Mouse (Mus musculus) liver, adult 2 months (tissue): ENCODE data around the gene Arhgap18. TPM values are rescaled to one million over a fixed set of nuclear protein-coding genes. Genes with fewer than 3 reads are reported as not detected.

Source experiments
- DNase-seq: peaks from one replicate; pipeline ENCODE4 v3.0.0-alpha.2; 2011; ENCODE audit warnings: low read depth, low spot score; ENCODE audit errors: extremely low read depth
- H3K27ac ChIP-seq: fragments of 200-500 bp; replicated peaks from 2 replicates; pipeline ENCODE4 v1.5.1; 2012; ENCODE audit warnings: low read depth, mild to moderate bottlenecking, control low read depth, inconsistent platforms, low read length; ENCODE audit not compliant: insufficient read depth
- H3K27me3 ChIP-seq: fragments of 200-500 bp; 2 replicates; pipeline ENCODE4 v1.6.1; 2012; ENCODE audit warnings: mild to moderate bottlenecking, moderate library complexity, low read length, inconsistent platforms; ENCODE audit not compliant: control insufficient read depth, insufficient read depth
- H3K36me3 ChIP-seq: fragments of 200-500 bp; 2 replicates; pipeline ENCODE4 v1.6.1; 2012; ENCODE audit warnings: low read length, inconsistent platforms; ENCODE audit not compliant: control insufficient read depth, insufficient read depth
- H3K4me1 ChIP-seq: fragments of 200-500 bp; 2 replicates; pipeline ENCODE4 v1.6.1; 2011; ENCODE audit warnings: low read length; ENCODE audit not compliant: control insufficient read depth, insufficient read depth
- H3K4me3 ChIP-seq: fragments of 200-500 bp; 2 replicates; pipeline ENCODE4 v1.5.1; 2011; ENCODE audit warnings: low read depth, mild to moderate bottlenecking, control low read depth, low read length, moderate library complexity; ENCODE audit not compliant: insufficient read depth
- H3K79me2 ChIP-seq: fragments of 200-500 bp; 2 replicates; pipeline ENCODE4 v1.6.1; 2012; ENCODE audit warnings: inconsistent platforms, mild to moderate bottlenecking, low read length, moderate library complexity; ENCODE audit not compliant: control insufficient read depth, insufficient read depth
- H3K9ac ChIP-seq: fragments of 200-500 bp; 2 replicates; pipeline ENCODE4 v1.6.1; 2012; ENCODE audit warnings: low read depth, mild to moderate bottlenecking, control low read depth, inconsistent platforms, low read length
- CTCF ChIP-seq: fragments of 200-500 bp; IDR thresholded peaks from 2 replicates; pipeline ENCODE4 v1.5.1; 2011; ENCODE audit warnings: low read depth, low read length, control low read depth
- POLR2A ChIP-seq: fragments of 200-500 bp; IDR thresholded peaks from 2 replicates; pipeline ENCODE4 v1.6.1; 2011; ENCODE audit warnings: low read length, control low read depth; ENCODE audit not compliant: insufficient read depth; ENCODE audit errors: extremely low read depth
- WGBS: fragments of 180-500 bp; shearing (Covaris S2); methylation state at CpG from one replicate; pipeline ENCODE4 v1.1.7; 2018; 5-methylcytosine and 5-hydroxymethylcytosine counted together
- polyA plus RNA-seq: library from polyadenylated mRNA; depleted of rRNA; stranded (reverse); fragments of >200 nt; gene quantifications from 2 replicates; pipeline ENCODE4 v1.2.3, GENCODE M21; 2012
- total RNA-seq: library from RNA; depleted of rRNA; stranded (reverse); fragments of >200 nt; gene quantifications from 2 replicates; pipeline ENCODE4 v1.2.3, GENCODE M21; 2014

The Arhgap18 gene
- total and polyA plus RNA-seq, 2 experiments, result 1.5 to 12.2 TPM

DNA sequence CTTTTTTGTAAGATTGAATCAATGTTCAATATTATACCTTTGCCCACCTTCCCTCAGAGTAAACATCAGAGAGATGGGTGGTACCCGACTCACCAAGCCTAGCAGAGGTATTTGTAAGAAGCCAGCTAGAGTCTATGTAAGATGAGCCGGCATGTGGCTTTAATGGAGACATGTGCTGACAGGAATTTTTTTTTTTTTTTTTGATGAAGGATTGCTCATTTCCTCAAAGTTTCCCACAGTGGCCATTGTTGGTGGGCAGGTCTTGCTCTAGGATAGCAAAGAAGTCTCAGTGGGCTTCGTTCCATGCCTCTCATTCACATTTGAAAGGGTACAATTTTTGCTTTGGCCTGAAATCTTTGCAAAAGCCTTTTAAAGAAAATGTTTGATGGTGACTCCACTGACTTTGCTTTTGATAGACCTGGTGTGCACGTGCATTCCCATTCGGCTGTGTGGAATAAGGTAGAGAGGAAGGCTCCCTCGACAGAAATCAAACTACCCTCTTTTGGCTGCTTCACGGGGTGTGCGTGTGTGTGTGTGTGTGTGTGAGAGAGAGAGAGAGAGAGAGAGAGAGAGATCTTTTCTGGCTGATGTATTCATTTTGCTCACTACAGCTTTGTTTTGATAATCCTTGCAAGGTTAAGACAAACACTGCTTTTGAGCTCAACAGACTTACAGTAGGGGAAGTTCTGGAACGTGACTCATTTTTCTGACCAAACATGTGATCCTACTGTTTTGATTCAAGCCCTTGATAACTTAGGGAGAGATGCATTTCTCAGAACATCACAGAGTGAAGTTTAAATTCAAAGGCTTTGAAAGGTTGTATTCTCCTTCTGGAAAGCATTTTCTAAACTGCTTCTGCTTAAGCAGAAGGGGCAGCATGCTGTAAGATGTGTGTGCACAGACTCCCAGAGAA is 9.0 kb downstream of the Arhgap18 start:
- WGBS, result 82% methylated on average over 9 of the region's 9 CpGs
- TF ChIP-seq CTCF (no peak), POLR2A (no peak)
- Histone ChIP-seq H3K4me1 (no peaks in the 10 kb centered on the region), H3K36me3 (no peaks in the 10 kb centered on the region), H3K79me2 (no peaks in the 10 kb centered on the region), H3K27me3 (no peaks in the 10 kb centered on the region), H3K4me3 (no peak overlapping the region), H3K9ac (no peak overlapping the region), H3K27ac (no peak overlapping the region)
- DNase-seq, result no peak

GRCm38 (mm10) chr10:26767196-26767595 is 14.0 kb downstream of the Arhgap18 start:
- H3K27me3 ChIP-seq, result no peaks in the 10 kb centered on the region
- no peak overlapping the region for H3K9ac ChIP-seq
- H3K4me3 ChIP-seq, result no peak overlapping the region
- H3K79me2 ChIP-seq, result no peaks in the 10 kb centered on the region
- no peaks in the 10 kb centered on the region; the same call in 1 of the 2 replicates for H3K4me1 ChIP-seq
- no peaks in the 10 kb centered on the region for H3K36me3 ChIP-seq
- TF ChIP-seq POLR2A, result no peak
- no peak for TF ChIP-seq CTCF
- H3K27ac ChIP-seq, result no peak overlapping the region
- DNase-seq, result no peak
- 82% methylated on average over 3 of the region's 3 CpGs for WGBS

GRCm38 (mm10) chr10:26768943-26769342 is 15.7 kb downstream of the Arhgap18 start:
- Histone ChIP-seq H3K9ac (no peak overlapping the region), H3K4me3 (no peak overlapping the region), H3K36me3 (no peaks in the 10 kb centered on the region), H3K27me3 (no peaks in the 10 kb centered on the region), H3K4me1 (peaks cover 2% of the 10 kb centered on the region), H3K27ac (no peak overlapping the region), H3K79me2 (peaks cover 2% of the 10 kb centered on the region; the same call in 1 of the 2 replicates)
- no peak for DNase-seq
- TF ChIP-seq CTCF (no peak), POLR2A (no peak)
- 91% methylated on average over 2 of the region's 2 CpGs for WGBS

DNA sequence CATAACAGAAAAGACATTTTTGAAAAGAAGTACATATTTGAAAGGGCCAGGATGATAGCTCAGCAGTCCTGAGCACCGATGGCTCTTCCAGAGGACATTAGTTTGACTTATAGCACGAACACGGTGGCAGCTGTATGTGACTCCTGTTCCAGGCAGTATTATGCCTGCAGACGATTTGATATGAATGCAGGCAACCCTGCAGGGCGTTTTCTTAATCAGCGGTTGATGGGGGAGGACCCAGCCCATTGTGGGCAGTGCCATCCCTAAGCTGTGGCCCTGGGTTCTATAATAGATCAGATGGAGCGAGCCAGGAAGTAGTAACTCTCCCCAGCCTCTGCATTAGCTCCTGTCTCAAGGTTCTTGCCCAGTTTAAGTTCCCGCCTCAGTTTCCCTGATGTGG is 16.8 kb downstream of the Arhgap18 start:
- peaks cover 5% of the 10 kb centered on the region; the same call in 1 of the 2 replicates for H3K79me2 ChIP-seq
- WGBS, result 95% methylated on average over 8 of the region's 8 CpGs
- H3K36me3 ChIP-seq, result no peaks in the 10 kb centered on the region
- DNase-seq, result no peak
- H3K27me3 ChIP-seq, result no peaks in the 10 kb centered on the region
- H3K4me1 ChIP-seq, result peaks cover 6% of the 10 kb centered on the region
- TF ChIP-seq CTCF, result no peak
- no peak for TF ChIP-seq POLR2A
- H3K9ac ChIP-seq, result no peak overlapping the region
- H3K27ac ChIP-seq, result no peak overlapping the region
- no peak overlapping the region for H3K4me3 ChIP-seq

DNA sequence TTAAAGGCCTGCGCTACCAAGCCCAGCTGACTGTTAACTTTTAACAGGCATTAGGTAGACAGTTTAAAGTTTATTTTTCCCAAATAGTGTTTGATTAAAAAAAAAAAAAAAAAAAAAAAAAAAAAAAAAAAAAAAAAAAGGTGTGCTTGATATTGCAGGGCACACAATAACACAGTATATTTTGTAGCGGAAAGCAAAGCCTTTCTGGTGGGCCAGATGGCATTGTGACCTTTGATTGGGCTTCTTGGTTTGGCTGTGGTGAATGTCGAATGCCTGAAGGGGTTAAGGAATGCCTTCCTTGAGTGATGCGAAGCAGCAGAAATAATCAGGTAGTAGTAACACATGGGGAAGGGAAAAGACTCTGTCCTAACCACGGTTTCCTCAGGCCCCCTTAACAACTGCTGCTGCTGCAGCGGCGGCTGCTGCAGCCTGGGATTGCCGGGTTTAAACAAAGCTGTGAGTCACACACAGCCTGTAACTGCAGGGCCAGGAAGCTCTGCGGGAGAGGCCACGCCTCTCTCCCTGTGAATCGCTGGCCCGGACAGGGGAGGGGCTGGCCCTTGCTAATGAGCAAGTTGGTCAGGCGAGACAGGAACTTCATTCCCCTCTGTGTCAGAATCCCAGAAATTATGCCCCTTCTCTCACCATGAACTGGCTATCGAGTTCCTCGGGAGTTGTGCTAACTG is 18.9 kb downstream of the Arhgap18 start:
- 0 out of 2 replicates have a peak, but pooled peaks have one; percentile 1 for TF ChIP-seq CTCF
- 0 out of 2 replicates have a peak, but pooled peaks have one; percentile 13 for TF ChIP-seq POLR2A
- H3K27ac ChIP-seq, result peak overlapping the region; percentile 79
- H3K27me3 ChIP-seq, result no peaks in the 10 kb centered on the region
- DNase-seq, result peak; percentile 85
- 2% methylated on average over 15 of the region's 15 CpGs for WGBS
- H3K4me1 ChIP-seq, result peaks cover 7% of the 10 kb centered on the region
- H3K79me2 ChIP-seq, result peaks cover 11% of the 10 kb centered on the region; the same call in 1 of the 2 replicates
- peak overlapping the region; percentile 64 for H3K4me3 ChIP-seq
- H3K9ac ChIP-seq, result peak overlapping the region; percentile 76
- no peaks in the 10 kb centered on the region for H3K36me3 ChIP-seq
